Mouse (Mus musculus): Measurements from ENCODE around the gene Lgals12. TPM values are rescaled to one million over a fixed set of nuclear protein-coding genes. Genes with fewer than 3 reads are reported as not detected.
A peak's percentile ranks its signal among the peaks of the same experiment; 100 is the strongest.

Gene Lgals12
- polyA plus RNA-seq, 1 experiment from 2014 or later, result 0.64 TPM

DNA sequence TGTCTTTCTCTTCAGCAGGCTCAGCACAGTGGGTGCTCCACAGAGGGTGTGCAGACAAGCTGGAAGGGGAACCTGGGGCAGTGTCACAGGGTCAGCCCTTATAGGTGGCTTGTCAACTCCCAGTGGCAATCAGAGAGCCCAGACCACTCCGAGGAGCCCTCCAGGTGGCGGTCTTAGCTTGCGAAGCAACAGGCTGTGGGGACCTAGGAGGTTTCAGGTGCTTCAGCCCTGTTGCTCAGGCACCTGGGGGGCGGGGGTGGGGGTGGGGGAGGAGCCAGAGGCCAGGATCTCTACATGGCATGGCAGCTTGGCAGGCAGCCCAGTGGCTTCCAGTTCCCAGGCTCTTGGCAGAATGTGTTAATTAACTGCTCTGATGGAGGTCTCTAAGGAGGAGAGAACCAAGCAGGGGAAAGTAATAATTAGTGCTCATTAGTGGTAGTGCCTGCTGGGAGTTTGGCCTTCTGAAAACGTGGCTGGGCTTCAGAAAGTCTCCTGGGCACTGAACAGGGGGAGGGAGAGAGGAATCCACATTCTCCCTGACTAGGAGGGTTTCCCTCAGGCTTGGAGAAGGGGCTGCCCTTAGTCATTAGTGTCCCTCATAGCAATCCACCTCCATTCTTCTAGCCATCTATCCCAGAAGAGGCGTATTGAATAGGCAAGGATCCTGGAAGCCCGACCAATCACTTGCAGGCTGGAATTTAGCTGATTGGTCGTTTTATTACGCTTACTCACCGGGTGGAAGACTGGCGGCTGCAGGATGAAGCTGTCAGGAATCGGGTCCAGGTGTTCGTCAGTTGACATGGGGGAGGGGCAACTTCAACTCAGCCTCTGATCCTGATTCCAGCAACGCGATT is 836 bp downstream of the Lgals12 start:
- Histone ChIP-seq H3K9me3 (no peaks in the 10 kb centered on the region), H3K9ac (no peak overlapping the region), H3K27me3 (no peaks in the 10 kb centered on the region), H3K27ac (peak overlapping the region; percentile 72), H3K4me3 (peak overlapping the region; percentile 29), H3K36me3 (no peaks in the 10 kb centered on the region), H3K4me2 (peak overlapping the region; percentile 56), H3K4me1 (peaks cover 27% of the 10 kb centered on the region)
- peak; percentile 48 for ATAC-seq (ENCODE audit: insufficient number of reproducible peaks, low FRiP score, low TSS enrichment, low read depth)
- WGBS, result 4% methylated on average over 15 of the region's 15 CpGs

DNA sequence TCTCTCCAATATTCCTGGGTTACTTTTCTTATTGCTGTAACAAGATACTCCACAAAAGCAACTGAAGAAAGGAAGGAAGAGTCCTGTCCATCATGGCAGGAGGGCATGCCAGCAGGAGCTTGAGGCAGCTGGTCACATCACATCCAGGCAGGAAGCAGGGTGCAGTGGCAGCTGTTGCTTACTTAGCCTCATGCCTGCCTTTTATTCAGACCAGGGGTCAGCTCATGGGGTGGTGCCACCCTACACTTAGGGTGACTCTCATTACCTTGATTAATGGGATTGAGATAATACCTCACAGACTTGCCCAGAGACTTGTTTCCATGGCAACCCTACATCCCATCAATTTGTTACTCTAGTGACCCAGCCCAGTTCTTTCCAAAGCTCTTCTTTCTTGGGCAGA is 2.0 kb downstream of the Lgals12 start:
- Histone ChIP-seq H3K4me3 (no peak overlapping the region), H3K9ac (no peak overlapping the region), H3K4me2 (no peak overlapping the region), H3K36me3 (no peaks in the 10 kb centered on the region), H3K9me3 (no peaks in the 10 kb centered on the region), H3K27me3 (no peaks in the 10 kb centered on the region), H3K4me1 (peaks cover 30% of the 10 kb centered on the region), H3K27ac (no peak overlapping the region)
- no peak for ATAC-seq (ENCODE audit: insufficient number of reproducible peaks, low FRiP score, low TSS enrichment, low read depth)

DNA sequence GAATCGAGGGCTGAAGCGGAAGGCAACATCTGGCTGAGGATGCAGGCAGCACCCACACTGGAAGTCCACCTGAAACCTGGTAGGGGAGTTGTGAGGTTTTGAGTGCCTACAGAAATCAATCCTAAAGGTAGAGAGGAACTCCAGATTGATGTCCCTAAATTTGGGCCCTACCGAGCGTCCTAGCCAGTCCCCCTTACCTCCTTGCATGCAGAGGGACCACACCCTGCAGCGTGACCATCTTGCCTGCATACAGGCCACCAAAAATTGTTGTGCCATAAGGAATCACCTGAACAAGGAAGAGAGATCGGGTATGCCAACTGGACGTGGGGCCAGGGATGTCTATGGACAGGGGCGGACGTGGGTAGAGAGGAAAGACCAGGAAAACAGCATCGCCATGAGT is 2.9 kb downstream of the Lgals12 start:
- no peak for ATAC-seq (ENCODE audit: insufficient number of reproducible peaks, low FRiP score, low TSS enrichment, low read depth)
- no peak overlapping the region for H3K4me2 ChIP-seq

DNA sequence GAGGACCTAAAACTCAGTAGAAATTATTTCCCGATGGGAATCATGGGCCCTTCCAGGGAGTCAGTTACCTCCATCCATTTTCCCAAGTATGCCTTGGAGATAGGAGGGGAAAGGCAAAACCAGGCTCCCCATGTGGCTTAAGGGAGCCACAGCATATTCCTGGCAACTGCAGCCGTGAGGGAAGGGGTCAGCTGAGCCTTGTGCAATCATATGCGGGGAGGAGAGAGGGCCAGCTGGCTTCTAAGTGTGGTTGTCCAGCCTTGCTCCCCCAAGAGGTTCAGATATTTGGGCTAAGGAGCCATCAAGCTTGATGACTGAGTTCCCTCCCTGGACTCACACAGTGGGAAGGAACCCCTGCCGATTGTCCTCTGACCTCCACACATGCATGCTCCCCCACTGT is 5.4 kb downstream of the Lgals12 start:
- Histone ChIP-seq H3K4me1 (peaks cover 14% of the 10 kb centered on the region), H3K27ac (no peak overlapping the region), H3K4me3 (no peak overlapping the region), H3K4me2 (no peak overlapping the region), H3K9ac (no peak overlapping the region), H3K36me3 (no peaks in the 10 kb centered on the region), H3K27me3 (no peaks in the 10 kb centered on the region), H3K9me3 (no peaks in the 10 kb centered on the region)
- ATAC-seq (ENCODE audit: insufficient number of reproducible peaks, low FRiP score, low TSS enrichment, low read depth), result no peak
- WGBS, result 78% methylated on average over 4 of the region's 4 CpGs

More for the DNA sequence above, 2.9 kb downstream of the Lgals12 start:
- Histone ChIP-seq H3K9ac (no peak overlapping the region), H3K36me3 (no peaks in the 10 kb centered on the region), H3K27me3 (no peaks in the 10 kb centered on the region), H3K9me3 (no peaks in the 10 kb centered on the region), H3K4me1 (peaks cover 30% of the 10 kb centered on the region), H3K4me3 (no peak overlapping the region), H3K27ac (no peak overlapping the region)
- 94% methylated on average over 10 of the region's 10 CpGs for WGBS

DNA sequence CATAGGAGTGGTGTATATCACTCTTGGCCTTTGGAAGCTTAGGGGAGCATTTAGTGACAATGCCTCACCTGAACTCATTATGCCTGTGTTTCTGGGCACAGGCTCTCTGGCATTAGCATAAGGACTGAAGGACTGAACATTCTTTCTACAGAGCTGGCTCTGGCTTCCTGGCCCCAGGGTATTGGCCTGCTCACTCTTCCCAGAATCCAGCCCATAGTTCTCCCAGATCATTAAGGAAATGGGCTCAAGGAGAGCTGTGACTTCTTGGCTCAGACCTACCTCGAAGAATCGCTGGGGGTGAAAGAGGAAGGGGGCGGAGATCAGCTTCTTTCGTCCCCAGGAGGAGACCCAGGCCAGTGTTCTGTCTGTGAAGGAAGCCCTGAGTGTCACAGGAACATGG is 8.5 kb downstream of the Lgals12 start:
- Histone ChIP-seq H3K4me1 (peaks cover 3% of the 10 kb centered on the region), H3K36me3 (no peaks in the 10 kb centered on the region), H3K27me3 (no peaks in the 10 kb centered on the region), H3K9ac (no peak overlapping the region), H3K4me2 (no peak overlapping the region), H3K9me3 (no peaks in the 10 kb centered on the region), H3K4me3 (no peak overlapping the region), H3K27ac (no peak overlapping the region)
- 52% methylated on average over 4 of the region's 4 CpGs for WGBS
- no peak for ATAC-seq (ENCODE audit: insufficient number of reproducible peaks, low FRiP score, low TSS enrichment, low read depth)

DNA sequence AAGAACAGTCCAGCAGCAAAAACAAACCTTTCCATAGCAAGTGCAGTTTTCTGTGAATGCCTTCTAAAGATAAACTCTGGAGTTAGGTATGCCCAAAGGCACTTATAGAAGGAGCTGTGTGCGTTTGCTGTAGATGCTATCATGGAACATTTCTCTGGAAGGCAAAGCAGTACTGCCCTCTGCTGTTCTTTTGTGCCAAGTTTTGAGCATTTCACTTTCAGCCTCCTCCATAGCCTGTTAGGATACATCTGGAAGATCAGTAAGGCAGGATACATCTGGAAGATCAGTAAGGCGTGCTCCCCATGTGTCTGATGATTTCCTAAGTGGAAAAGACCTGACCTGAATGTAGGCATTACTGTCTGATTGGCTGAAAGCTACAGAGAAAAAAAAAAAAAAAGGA is 11.5 kb downstream of the Lgals12 start:
- WGBS, result 16% methylated on average over 2 of the region's 2 CpGs
- Histone ChIP-seq H3K9ac (no peak overlapping the region), H3K9me3 (no peaks in the 10 kb centered on the region), H3K27ac (no peak overlapping the region), H3K4me2 (no peak overlapping the region), H3K27me3 (no peaks in the 10 kb centered on the region), H3K4me1 (no peaks in the 10 kb centered on the region), H3K4me3 (no peak overlapping the region), H3K36me3 (no peaks in the 10 kb centered on the region)
- ATAC-seq (ENCODE audit: insufficient number of reproducible peaks, low FRiP score, low TSS enrichment, low read depth), result no peak

DNA sequence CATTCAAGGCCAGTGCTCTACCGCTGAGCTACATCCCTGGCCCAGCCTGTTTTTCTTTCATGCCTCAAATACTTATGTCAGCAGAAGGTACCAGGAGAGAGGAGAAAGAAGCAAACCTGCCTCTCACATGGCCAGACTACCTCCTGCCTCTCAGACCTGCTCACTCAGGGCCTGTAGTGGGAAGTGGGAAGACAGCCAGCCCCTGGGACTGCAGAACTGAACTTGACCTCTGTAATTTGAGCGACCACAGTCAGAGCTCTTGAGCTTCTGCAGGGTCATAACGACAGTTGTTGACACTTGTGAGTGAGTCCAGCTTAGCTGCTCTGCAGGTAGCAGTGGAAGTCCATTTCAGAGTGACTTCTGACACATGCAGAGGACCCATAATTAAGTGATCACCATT is 15.0 kb downstream of the Lgals12 start:
- no peaks in the 10 kb centered on the region for H3K4me1 ChIP-seq
- H3K27ac ChIP-seq, result no peak overlapping the region
- ATAC-seq (ENCODE audit: insufficient number of reproducible peaks, low FRiP score, low TSS enrichment, low read depth), result no peak
- no peaks in the 10 kb centered on the region for H3K9me3 ChIP-seq
- no peak overlapping the region for H3K4me3 ChIP-seq
- H3K4me2 ChIP-seq, result no peak overlapping the region
- no peaks in the 10 kb centered on the region for H3K27me3 ChIP-seq
- no peak overlapping the region for H3K9ac ChIP-seq
- no peaks in the 10 kb centered on the region for H3K36me3 ChIP-seq
- WGBS, result 36% methylated on average over 3 of the region's 3 CpGs

DNA sequence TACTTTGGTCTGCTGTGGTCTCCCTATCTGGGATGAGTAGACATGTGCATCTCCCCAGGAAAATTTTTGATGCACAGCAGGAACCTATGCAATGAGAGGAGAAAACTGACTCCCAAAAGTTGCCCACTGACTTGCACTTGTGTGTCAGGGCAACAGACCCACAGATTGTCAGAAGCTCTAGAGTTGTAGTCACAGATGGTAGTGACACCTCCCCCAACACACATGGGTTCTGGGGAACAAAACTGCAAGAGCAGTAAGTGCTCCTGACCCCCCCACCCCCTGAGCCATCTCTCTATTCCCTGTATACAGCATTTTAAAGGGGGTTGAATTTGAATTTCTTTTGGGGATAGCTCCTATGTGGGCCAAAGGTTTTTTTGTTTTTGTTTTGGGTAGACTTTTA is 16.2 kb downstream of the Lgals12 start:
- H3K9me3 ChIP-seq, result no peaks in the 10 kb centered on the region
- H3K36me3 ChIP-seq, result no peaks in the 10 kb centered on the region
- H3K4me2 ChIP-seq, result no peak overlapping the region
- H3K4me3 ChIP-seq, result no peak overlapping the region
- H3K4me1 ChIP-seq, result no peaks in the 10 kb centered on the region
- ATAC-seq (ENCODE audit: insufficient number of reproducible peaks, low FRiP score, low TSS enrichment, low read depth), result no peak
- no peaks in the 10 kb centered on the region for H3K27me3 ChIP-seq
- H3K27ac ChIP-seq, result no peak overlapping the region
- H3K9ac ChIP-seq, result no peak overlapping the region

DNA sequence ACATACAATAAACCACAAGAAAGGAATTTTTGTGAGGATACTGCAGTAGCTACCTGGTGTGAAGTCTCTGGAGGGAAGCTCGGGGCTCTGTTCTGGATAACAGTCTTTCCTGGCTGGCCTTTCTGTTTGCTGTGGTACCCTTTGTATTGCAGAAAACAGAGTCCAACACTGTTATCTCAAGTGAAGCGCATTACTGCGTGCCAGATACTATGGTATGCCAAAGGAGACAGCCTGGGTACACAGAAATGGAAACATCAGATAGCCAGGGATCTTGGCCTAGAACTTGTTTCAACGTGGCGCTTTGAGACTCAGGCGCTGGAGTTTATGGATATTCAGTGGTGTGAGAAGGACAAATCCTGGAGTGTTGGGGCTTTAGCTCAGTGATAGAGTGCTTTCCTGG is 21.2 kb downstream of the Lgals12 start:
- H3K9me3 ChIP-seq, result no peaks in the 10 kb centered on the region
- 90% methylated on average over 6 of the region's 6 CpGs for WGBS
- H3K36me3 ChIP-seq, result no peaks in the 10 kb centered on the region
- no peak overlapping the region for H3K27ac ChIP-seq
- no peak overlapping the region for H3K9ac ChIP-seq
- no peak for ATAC-seq (ENCODE audit: insufficient number of reproducible peaks, low FRiP score, low TSS enrichment, low read depth)
- no peak overlapping the region for H3K4me3 ChIP-seq
- H3K4me2 ChIP-seq, result no peak overlapping the region
- H3K27me3 ChIP-seq, result no peaks in the 10 kb centered on the region
- H3K4me1 ChIP-seq, result no peaks in the 10 kb centered on the region

DNA sequence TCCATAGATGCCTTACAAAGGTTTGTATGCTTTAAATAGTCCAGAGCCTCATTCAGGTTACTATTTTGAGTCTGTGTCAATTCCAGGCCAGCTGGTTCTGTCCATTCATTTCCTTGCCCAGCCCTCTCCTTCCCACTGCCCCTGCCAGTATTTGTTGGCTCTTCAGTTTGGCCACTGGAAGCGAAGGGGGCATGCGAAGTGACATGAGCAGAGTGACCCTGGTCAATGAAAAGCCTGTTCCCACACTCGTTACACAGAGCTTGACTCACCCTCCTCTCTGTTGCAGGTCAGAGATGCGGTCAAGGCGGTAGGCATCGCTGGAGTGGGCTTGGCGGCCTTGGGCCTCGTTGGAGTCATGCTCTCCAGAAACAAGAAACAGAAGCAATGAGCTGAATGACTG is 21.7 kb downstream of the Lgals12 start:
- 85% methylated on average over 8 of the region's 8 CpGs for WGBS
- no peaks in the 10 kb centered on the region for H3K27me3 ChIP-seq

DNA sequence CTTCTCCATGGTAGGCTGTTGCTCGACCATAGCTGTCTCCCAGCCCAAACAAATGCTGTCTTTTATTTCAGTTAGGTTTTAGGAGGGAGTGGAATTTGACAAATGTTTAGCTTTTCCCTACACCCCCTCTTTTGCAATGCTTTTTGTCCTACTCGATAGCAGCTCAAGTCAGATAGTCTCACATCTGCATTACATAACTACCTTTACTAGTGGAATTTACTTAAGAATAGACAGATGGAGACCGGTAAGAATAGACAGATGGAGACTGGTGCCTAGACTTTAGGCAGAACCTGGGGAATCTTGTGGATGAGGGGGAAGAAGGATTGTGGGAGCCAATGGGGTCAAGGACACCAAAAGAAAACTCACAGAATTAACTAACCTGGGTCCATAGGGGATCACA is 23.4 kb downstream of the Lgals12 start:
- ATAC-seq (ENCODE audit: insufficient number of reproducible peaks, low FRiP score, low TSS enrichment, low read depth), result no peak
- H3K4me1 ChIP-seq, result no peaks in the 10 kb centered on the region
- WGBS, result 55% methylated on average over 3 of the region's 3 CpGs
- H3K36me3 ChIP-seq, result no peaks in the 10 kb centered on the region
- H3K4me2 ChIP-seq, result no peak overlapping the region
- no peaks in the 10 kb centered on the region for H3K9me3 ChIP-seq
- H3K9ac ChIP-seq, result no peak overlapping the region
- no peaks in the 10 kb centered on the region for H3K27me3 ChIP-seq
- no peak overlapping the region for H3K27ac ChIP-seq
- H3K4me3 ChIP-seq, result no peak overlapping the region

More for the DNA sequence above, 21.7 kb downstream of the Lgals12 start:
- no peak for ATAC-seq (ENCODE audit: insufficient number of reproducible peaks, low FRiP score, low TSS enrichment, low read depth)
- Histone ChIP-seq H3K36me3 (no peaks in the 10 kb centered on the region), H3K9me3 (no peaks in the 10 kb centered on the region), H3K4me1 (no peaks in the 10 kb centered on the region), H3K27ac (no peak overlapping the region), H3K9ac (no peak overlapping the region), H3K4me3 (no peak overlapping the region), H3K4me2 (no peak overlapping the region)

DNA sequence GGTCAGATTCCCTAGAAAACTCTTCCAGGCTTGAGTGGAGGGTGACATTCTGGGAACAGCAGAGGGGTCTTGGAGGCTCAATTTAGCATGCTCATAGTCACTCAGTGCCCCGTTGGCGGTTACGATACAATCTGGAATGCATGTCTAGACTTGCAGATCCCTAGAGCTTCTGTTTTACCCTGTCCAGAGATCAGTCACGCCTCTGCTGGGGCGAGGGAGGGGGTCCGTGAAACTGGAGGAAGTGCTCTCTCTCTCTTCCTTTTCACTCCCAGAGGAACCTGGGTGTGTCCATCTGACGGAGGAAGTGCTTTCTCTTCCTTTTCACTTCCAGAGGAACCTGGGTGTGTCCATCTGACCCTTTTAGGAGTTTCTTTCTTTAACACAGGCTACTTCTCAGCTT is 23.9 kb downstream of the Lgals12 start:
- Histone ChIP-seq H3K4me3 (no peak overlapping the region), H3K27ac (no peak overlapping the region), H3K9me3 (no peaks in the 10 kb centered on the region), H3K4me1 (no peaks in the 10 kb centered on the region), H3K9ac (no peak overlapping the region), H3K36me3 (no peaks in the 10 kb centered on the region), H3K4me2 (no peak overlapping the region), H3K27me3 (no peaks in the 10 kb centered on the region)
- ATAC-seq (ENCODE audit: insufficient number of reproducible peaks, low FRiP score, low TSS enrichment, low read depth), result no peak
- WGBS, result 50% methylated on average over 7 of the region's 7 CpGs

DNA sequence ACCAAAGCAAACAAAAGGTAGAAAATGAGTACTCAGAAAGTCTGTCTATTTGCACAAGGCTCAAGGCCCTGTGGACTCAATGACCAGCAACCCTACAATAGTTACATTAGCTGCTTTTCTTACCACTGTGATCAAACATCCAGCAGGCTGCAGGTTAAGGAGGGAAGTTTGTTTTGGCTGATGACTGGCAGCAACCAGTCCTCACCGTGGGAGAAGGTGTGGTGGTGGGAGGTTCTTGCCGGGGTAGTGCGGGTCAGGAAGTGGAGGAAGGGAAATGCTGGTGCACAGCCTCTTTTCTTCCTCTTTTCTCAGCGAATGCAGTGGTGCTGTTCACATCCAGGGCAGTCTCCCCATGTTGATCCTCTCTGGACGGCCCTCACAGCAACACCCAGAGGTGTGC is 26.0 kb downstream of the Lgals12 start:
- ATAC-seq (ENCODE audit: insufficient number of reproducible peaks, low FRiP score, low TSS enrichment, low read depth), result no peak
- Histone ChIP-seq H3K4me1 (no peaks in the 10 kb centered on the region), H3K4me2 (no peak overlapping the region), H3K36me3 (no peaks in the 10 kb centered on the region), H3K9ac (no peak overlapping the region), H3K9me3 (no peaks in the 10 kb centered on the region), H3K27me3 (no peaks in the 10 kb centered on the region), H3K27ac (no peak overlapping the region), H3K4me3 (no peak overlapping the region)
- 53% methylated on average over 5 of the region's 5 CpGs for WGBS

All from limb, embryonic 15.5 days (tissue).